Mouse (Mus musculus) induced T-regulatory cell, adult 2 months (primary cell): ENCODE measurements around the gene Azin2.
A peak's percentile ranks its signal among the peaks of the same experiment; 100 is the strongest.

Experiments
- DNase-seq: peaks from one replicate; pipeline ENCODE4 v3.0.0-alpha.2; 2012; ENCODE audit warnings: low read depth

Azin2 gene

GRCm38 (mm10) chr4:128962029-128962925 is at the start of gene Azin2:
Gene Azin2, minus strand, starts transcription at chr4:128962442.
- DNase-seq = peak; percentile 93

- no peak for DNase-seq
Measured at GRCm38 (mm10) chr4:129011604-129012121, 49.4 kb upstream of the Azin2 start.

GRCm38 (mm10) chr4:129009521-129009920 is 47.3 kb upstream of the Azin2 start:
- DNase-seq = no peak

- DNase-seq = peak; percentile 72
Measured at GRCm38 (mm10) chr4:129008672-129009071, 46.4 kb upstream of the Azin2 start.

GRCm38 (mm10) chr4:129008006-129008519 is 45.8 kb upstream of the Azin2 start:
- DNase-seq = peak; percentile 63

DNA sequence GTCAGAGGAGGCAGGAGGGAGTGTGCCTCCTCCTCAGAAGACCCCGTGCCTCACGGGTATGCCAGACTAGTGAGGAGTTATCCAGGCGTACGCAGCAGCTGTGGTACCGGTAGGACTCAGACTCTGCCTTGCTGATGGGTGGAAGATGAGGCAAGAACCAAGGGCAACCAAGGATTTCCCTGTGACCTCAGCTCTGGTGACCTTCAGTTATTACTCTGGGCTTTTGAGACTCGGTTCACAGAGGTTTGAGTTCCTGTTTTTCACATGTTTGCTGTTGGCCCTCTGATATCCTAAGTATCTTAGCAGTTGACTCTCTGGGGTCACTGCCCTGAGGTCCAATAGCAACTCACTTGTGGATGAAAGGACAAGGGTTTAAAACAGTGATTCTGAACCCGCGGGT is 41.5 kb upstream of the Azin2 start:
- DNase-seq = no peak

GRCm38 (mm10) chr4:129000786-129001185 is 38.5 kb upstream of the Azin2 start:
- DNase-seq = no peak

DNA sequence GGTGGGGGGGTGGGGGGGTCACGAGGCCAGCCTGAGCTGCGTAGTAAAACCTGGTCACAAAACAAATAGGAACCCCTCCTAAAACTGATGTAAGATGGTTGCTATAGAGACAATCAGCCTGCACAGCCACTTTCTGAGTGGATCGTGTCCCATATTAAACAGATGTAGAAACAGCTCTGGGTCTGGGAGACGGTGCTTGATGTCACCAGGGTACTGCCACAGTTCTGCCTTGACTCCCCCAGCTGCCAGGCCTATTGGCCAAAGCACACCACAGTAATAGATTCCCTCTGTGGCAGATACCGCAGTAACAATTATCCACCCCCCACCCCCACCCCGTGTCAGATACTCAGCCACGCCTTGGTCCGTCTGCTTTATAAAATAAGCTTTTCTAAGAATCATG is 36.2 kb upstream of the Azin2 start:
- DNase-seq = no peak

GRCm38 (mm10) chr4:128997258-128997657 is 35.0 kb upstream of the Azin2 start:
- DNase-seq = no peak

DNA sequence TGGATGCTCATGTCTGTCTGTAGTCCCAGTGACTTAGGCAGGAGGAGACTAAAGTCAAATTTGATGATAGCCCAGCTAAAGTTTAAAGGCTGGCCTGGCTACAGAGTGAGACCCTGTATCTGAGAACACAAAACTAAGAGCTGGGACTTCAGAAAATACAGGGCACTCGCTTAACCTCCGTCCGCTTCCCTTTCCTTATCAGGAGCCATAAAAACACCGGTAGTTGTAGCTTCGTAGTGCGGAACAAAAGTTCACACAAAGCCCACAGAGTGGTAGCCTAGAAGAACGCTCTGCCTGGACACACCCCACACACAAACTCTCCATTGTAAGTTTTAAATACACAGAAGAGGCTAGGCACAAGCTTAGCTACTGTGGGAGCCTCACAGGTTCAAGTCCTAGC is 33.0 kb upstream of the Azin2 start:
- DNase-seq = no peak

DNA sequence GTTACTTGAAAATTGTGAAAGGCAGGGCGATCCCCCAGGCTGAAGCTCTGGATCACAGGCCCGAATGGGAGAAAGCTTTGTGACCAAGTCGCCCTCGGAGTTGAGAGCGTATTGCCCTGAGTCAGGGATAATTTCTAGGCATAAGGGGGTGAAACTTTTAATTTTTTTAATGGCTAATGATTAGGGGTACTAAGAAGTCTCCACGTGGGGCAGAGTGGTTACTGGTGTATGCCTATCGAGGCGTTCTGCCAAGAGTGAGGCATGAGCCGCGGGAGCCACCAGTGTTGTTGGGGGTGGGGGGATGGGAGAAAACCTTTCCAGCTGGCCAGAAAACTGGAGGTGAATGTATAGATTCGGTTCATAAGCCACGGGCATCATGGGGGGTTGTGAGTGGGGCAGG is 31.4 kb upstream of the Azin2 start:
- no peak for DNase-seq

DNA sequence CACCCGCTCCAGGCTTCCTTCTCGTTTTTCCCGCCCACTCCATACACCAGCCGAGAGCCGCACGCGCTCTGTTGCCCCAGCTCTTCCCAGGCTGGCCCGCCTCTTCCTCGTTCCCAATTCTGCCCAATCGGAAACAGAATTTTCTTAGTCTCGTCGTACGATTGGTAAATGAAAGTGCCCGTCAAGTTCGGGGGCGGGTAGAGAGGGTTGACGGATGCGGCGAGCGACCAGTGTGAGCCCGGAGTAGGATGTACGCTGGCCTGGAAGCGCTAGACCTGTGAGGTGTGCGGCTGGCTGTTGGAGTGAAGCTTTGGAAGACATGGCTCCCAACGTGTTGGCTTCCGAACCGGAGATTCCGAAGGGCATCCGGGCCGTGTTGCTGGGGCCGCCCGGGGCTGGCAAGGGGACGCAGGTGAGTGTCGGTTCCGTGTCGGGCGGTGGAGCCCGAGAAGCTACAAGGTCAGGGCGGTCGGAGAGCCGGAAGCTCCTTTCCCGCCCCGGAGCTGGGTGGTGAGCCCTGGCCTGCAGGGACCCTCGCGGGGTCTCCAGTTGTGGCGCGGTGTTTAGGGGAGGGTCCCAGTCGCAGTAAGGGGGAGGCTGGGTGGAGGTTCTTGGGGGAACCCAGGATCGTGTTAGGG is 30.9 kb upstream of the Azin2 start:
- DNase-seq = peak; percentile 100

- DNase-seq = no peak
Measured at GRCm38 (mm10) chr4:128992176-128992575, 29.9 kb upstream of the Azin2 start.

- no peak for DNase-seq
Measured at GRCm38 (mm10) chr4:128991500-128992008, 29.3 kb upstream of the Azin2 start, which contains the start of gene Ak2. Gene Ak2, plus strand, starts transcription at chr4:128991958.

GRCm38 (mm10) chr4:128989678-128990077 is 27.4 kb upstream of the Azin2 start:
- DNase-seq = no peak

DNA sequence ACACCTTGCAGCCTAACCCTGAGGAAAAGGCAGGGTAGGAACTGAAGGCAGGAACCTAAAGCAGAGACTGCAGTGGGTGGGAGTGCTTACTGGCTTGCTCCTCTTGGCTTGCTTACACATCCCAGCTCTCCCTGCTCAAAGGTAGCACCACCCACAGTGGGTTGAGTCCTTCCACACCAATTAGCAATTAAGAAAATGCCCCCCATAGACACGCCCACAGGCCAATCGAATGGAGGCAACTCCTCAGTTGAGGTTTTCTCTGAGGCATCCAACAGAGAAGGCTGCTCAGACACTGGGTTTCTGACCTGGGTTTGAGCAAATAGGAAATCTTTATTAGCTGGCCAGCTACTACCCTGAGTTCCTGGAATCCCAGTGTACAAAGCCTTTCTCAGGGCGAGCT is 26.7 kb upstream of the Azin2 start:
- DNase-seq = no peak

DNA sequence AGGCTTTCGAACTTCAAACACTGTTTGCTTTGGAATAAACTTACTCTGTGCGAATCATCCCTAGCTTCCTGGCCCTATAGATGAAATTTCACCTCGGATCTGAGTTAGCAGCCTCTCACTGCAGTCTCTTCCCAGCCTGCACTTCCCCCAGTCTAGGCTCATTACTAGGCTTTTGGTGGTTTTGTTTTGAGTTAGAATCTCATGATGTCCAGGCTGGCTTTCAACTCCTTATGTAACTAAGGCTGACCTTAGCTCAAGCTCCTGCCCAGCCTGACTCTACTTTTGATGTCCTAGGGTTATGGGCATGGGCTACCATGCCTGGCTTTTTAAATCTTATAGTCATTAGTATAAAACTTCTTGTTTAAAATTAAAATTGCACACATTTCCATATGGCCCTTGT is 22.4 kb upstream of the Azin2 start:
- DNase-seq = no peak

DNA sequence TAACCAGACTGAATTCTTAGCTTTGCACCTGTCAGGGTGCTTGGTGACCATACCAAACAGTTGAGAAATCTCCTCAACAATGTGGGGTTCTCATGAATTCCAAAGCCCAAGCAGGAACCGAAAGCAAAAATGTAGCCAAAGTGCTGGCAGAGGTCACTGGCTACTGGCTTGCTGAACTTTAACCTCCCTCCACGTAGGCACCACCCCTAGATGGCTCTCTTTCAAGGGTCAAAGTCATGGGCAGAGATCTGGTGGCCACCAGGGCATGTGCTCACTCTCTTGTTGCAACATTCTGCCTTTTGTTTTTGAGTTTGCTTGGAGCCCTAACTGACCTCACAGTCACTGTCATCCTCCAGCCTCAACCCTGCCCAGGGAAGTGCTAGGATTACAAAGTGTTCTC is 21.4 kb upstream of the Azin2 start:
- DNase-seq = no peak

GRCm38 (mm10) chr4:128983151-128983550 is 20.9 kb upstream of the Azin2 start:
- DNase-seq = no peak

- no peak for DNase-seq
Measured at GRCm38 (mm10) chr4:128981833-128982180, 19.6 kb upstream of the Azin2 start.

DNA sequence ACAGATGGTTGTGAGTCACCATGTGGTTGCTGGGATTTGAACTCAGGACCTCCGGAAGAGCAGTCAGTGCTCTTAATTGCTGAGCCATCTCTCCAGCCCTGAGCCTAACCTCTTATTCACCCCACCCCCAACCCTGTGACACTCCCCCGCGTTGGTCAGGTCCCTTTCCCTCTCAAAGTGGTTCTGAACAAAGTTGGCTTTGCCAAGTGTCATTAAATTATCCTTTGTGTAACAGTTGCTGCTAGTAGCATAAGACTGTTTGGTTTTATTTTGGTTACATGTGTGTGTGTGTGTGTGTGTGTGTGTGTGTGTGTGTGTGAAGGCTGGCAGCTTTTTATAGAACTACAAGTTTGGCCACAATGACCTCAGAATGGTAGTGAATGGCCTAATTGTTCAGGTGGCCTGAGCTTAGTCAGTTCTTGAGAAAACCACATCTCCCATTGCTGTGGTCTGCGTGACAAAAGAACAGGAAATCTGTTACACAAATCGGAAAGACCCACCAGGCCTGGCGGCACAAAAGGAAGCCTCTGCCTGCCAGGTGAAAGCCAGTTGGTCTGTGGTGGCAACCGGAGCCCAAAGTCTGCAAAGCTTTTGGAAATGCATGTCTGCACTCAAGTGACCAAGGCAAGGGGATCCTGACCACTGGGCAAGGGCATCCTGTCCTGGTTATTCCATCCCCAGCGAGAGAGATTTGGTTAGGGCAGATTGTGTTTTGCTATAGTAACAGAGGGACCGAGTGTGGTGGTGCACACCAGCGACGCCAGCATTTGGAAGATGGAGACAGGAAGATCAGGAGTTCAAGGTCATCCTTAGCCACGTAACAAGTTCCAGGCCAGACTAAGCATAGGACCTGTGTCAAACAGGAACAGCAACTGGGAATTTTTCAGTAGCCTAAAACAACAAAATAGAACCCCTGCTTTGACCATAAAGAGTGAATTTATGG is 18.9 kb upstream of the Azin2 start:
- peak; percentile 87 for DNase-seq

DNA sequence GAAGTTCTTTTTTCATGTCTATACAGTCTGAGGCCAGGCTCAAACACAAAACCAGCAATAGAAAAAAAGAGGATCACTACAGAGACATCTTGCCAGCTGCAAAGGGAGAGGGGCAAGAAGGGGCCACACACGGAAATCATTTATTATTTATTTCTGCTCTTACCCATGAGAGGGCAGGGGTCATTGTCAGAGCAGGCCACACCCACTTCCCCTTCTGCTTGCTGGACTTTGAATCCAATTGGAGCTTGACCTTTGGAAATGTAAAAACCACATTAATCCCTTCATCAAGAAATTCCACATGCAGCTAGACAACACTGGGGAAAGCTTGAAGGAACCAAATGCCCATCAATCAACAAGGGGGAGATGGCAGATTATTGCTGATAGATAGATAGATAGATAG is 16.4 kb upstream of the Azin2 start:
- DNase-seq = no peak
